Mouse (Mus musculus) lung, postnatal 0 days (tissue): ENCODE measurements around the gene Slc29a2.

Source experiments
- CTCF ChIP-seq: IDR thresholded peaks from 2 replicates; pipeline ENCODE4 v1.5.1; 2016; ENCODE audit warnings: antibody characterized with exemption, mild to moderate bottlenecking
- EP300 ChIP-seq: IDR thresholded peaks from 2 replicates; pipeline ENCODE4 v1.6.1; 2016; ENCODE audit warnings: antibody characterized with exemption, mild to moderate bottlenecking, control low read depth

DNA sequence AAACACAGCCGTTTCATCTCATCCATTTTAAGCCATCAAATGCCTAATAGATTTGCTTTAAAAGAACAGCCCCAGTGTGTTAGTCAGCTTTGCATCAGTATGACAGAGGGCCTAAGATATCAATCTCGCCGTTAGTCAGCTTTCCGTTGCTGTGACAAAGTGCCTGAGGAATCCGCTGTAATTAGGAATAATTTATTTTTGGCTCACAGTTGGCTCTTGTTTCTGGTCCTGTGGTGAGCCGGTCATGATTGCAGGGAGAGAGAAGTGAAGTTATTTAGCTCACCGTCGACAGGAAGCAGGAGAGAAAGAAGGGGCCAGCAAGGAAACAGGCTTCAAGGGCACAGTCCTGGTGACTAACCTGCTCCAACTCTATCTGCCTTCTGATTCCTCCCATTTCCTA is 10.5 kb upstream of the Slc29a2 start:
- TF ChIP-seq CTCF = no peak
- no peak for TF ChIP-seq EP300
